Mouse (Mus musculus): ENCODE results near the gene Olfr665.
"Not testable (repeated sequence)": the region's sequence is repeated elsewhere in the genome, so short reads cannot be mapped to it uniquely, and the experiment has no call there.

Gene Olfr665

GRCm38 (mm10) chr7:104877731-104878130 is at the start of gene Olfr665:
Gene Olfr665 (plus strand): TSS chr7:104878031.
- DNase-seq, result no peak

GRCm38 (mm10) chr7:104842503-104842902 is 35.3 kb upstream of the Olfr665 start, which contains the start of gene Usp17lb:
Gene Usp17lb (minus strand): TSS chr7:104842603.
- no peak for DNase-seq

GRCm38 (mm10) chr7:104843731-104844287 is 34.0 kb upstream of the Olfr665 start:
- no peak for DNase-seq

GRCm38 (mm10) chr7:104851546-104851945 is 26.3 kb upstream of the Olfr665 start:
- DNase-seq, result not testable (repeated sequence)

- DNase-seq, result no peak
Measured at GRCm38 (mm10) chr7:104855248-104855750, 22.5 kb upstream of the Olfr665 start.

- not testable (repeated sequence) for DNase-seq
Measured at GRCm38 (mm10) chr7:104856709-104857108, 21.1 kb upstream of the Olfr665 start, which contains the start of gene Usp17la. Gene Usp17la (plus strand): TSS chr7:104857009.

- no peak for DNase-seq
Measured at GRCm38 (mm10) chr7:104857683-104858082, 20.1 kb upstream of the Olfr665 start.

- no peak for DNase-seq
Measured at GRCm38 (mm10) chr7:104861381-104861780, 16.4 kb upstream of the Olfr665 start.

GRCm38 (mm10) chr7:104895852-104896251 is 18.0 kb downstream of the Olfr665 start, which contains the start of gene Olfr666:
Gene Olfr666 (minus strand): TSS chr7:104895952.
- no peak for DNase-seq

GRCm38 (mm10) chr7:104921382-104921781 is 43.6 kb downstream of the Olfr665 start, which contains the start of gene Olfr667:
Gene Olfr667 (minus strand): TSS chr7:104921482.
- DNase-seq, result no peak

GRCm38 (mm10) chr7:104927957-104928356 is 50.1 kb downstream of the Olfr665 start, which contains the start of gene Olfr668:
Gene Olfr668 (minus strand): TSS chr7:104928057.
- no peak for DNase-seq
